Mouse (Mus musculus) monocyte, adult 2 months (primary cell): ENCODE measurements around the gene Cpsf6.

Experiments
- DNase-seq, 2 experiments: peaks; one replicate each; pipeline ENCODE4 v3.0.0; 2022; ENCODE audit warnings: low spot score in 2 of 2, low read depth in 1 of 2

The Cpsf6 gene

GRCm38 (mm10) chr10:117414726-117415125, 34.9 kb upstream of the Cpsf6 start:
- DNase-seq, result no peak

GRCm38 (mm10) chr10:117413562-117414527, 34.0 kb upstream of the Cpsf6 start:
- DNase-seq, result no peak

GRCm38 (mm10) chr10:117412474-117413057, 32.8 kb upstream of the Cpsf6 start:
- no peak for DNase-seq

- DNase-seq, result no peak
Observed at GRCm38 (mm10) chr10:117411716-117412473, 32.1 kb upstream of the Cpsf6 start.

GRCm38 (mm10) chr10:117411131-117411530, 31.3 kb upstream of the Cpsf6 start:
- no peak for DNase-seq

GRCm38 (mm10) chr10:117410481-117411048, 30.8 kb upstream of the Cpsf6 start:
- DNase-seq, result no peak

GRCm38 (mm10) chr10:117409373-117410354, 29.8 kb upstream of the Cpsf6 start:
- DNase-seq, result no peak

GRCm38 (mm10) chr10:117408545-117409372, 28.9 kb upstream of the Cpsf6 start:
- DNase-seq, result no peak

GRCm38 (mm10) chr10:117407734-117408288, 28.0 kb upstream of the Cpsf6 start:
- no peak for DNase-seq

GRCm38 (mm10) chr10:117406843-117407733, 27.3 kb upstream of the Cpsf6 start:
- no peak for DNase-seq

GRCm38 (mm10) chr10:117406283-117406588, 26.4 kb upstream of the Cpsf6 start:
- DNase-seq, result no peak

GRCm38 (mm10) chr10:117405526-117406282, 25.9 kb upstream of the Cpsf6 start:
- no peak for DNase-seq

- no peak for DNase-seq
Observed at GRCm38 (mm10) chr10:117404384-117404783, 24.6 kb upstream of the Cpsf6 start.

GRCm38 (mm10) chr10:117403344-117403953, 23.6 kb upstream of the Cpsf6 start:
- DNase-seq, result no peak

GRCm38 (mm10) chr10:117402403-117403333, 22.9 kb upstream of the Cpsf6 start:
- peak in 1 of 2 experiments; percentile 18 for DNase-seq

- no peak for DNase-seq
Observed at GRCm38 (mm10) chr10:117401364-117401763, 21.5 kb upstream of the Cpsf6 start.
